Mouse (Mus musculus) thymus, adult 2 months (tissue): ENCODE results near the gene Fzd1.

Experiments used
- CTCF ChIP-seq: fragments of 200-500 bp; IDR thresholded peaks from 2 replicates; pipeline ENCODE4 v1.5.1; 2012; ENCODE audit warnings: mild to moderate bottlenecking, control low read depth, low read length, moderate library complexity, borderline replicate concordance; ENCODE audit not compliant: control insufficient read depth, poor library complexity, insufficient read depth; ENCODE audit errors: extremely low read depth
- POLR2A ChIP-seq: fragments of 200-500 bp; IDR thresholded peaks from 2 replicates; pipeline ENCODE4 v1.6.1; 2012; ENCODE audit warnings: mild to moderate bottlenecking, low read length, control low read depth, moderate library complexity; ENCODE audit not compliant: control insufficient read depth, poor library complexity, insufficient read depth; ENCODE audit errors: extremely low read depth

GRCm38 (mm10) chr5:4790265-4790664, 32.4 kb upstream of the Fzd1 start:
- TF ChIP-seq CTCF = no peak
- no peak for TF ChIP-seq POLR2A
